Mouse (Mus musculus) thymus, adult 2 months (tissue): Measurements from ENCODE around the gene Eya2.

Experiments used
- CTCF ChIP-seq: fragments of 200-500 bp; IDR thresholded peaks from 2 replicates; pipeline ENCODE4 v1.5.1; 2012; ENCODE audit warnings: mild to moderate bottlenecking, control low read depth, low read length, moderate library complexity, borderline replicate concordance; ENCODE audit not compliant: control insufficient read depth, poor library complexity, insufficient read depth; ENCODE audit errors: extremely low read depth
- POLR2A ChIP-seq: fragments of 200-500 bp; IDR thresholded peaks from 2 replicates; pipeline ENCODE4 v1.6.1; 2012; ENCODE audit warnings: mild to moderate bottlenecking, low read length, control low read depth, moderate library complexity; ENCODE audit not compliant: control insufficient read depth, poor library complexity, insufficient read depth; ENCODE audit errors: extremely low read depth

- TF ChIP-seq CTCF (no peak), POLR2A (no peak)
These were observed 30.7 kb upstream of the Eya2 start for GRCm38 (mm10) chr2:165564101-165564500.
